ENCODE assay signal across 8 mouse cellular contexts in the genomic region with DNA sequence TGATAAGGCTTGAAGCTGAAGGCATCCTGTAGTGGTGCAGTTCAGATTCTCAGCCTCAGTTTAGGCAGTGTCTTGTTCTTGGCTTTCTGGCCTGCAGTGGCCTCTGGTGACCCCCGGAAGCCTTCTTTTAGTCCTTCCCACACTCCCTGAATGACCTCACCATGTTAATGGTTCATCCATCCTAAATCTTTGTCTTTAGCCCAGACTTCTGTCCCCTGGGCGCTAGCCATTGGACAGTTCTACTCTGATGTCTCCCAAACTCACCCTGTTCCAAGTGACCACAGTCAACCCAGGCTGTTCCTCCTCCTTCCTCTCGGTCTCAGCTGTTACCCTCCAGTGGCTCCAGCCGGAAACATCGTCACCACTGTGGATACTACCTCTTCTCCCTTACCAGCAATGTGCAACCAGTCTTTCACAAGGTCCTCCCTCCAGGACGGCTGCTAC. TPM values are rescaled to one million over a fixed set of nuclear protein-coding genes. Genes with fewer than 3 reads are reported as not detected.
DNase-seq lines count a peak whose midpoint lies in the region; ATAC-seq and TF ChIP-seq lines count a peak whose summit lies in the region.

No protein-coding gene starts in this region.

- no peak for ATAC-seq in embryonic facial prominence, embryonic 12.5 days (ENCODE audit: insufficient number of reproducible peaks, insufficient read depth, low FRiP score, low TSS enrichment)
- peak; percentile 23 for ATAC-seq in heart, embryonic 15.5 days (replicated peaks; ENCODE audit: insufficient number of reproducible peaks, insufficient read depth, low FRiP score, low read depth)
- ATAC-seq in megakaryocyte-erythroid progenitor cell, adult 5-6 weeks (replicated peaks; ENCODE audit: low FRiP score, low TSS enrichment, poor library complexity, severe bottlenecking) = peak; percentile 3; the same call in 1 of the 2 replicates

- TF ChIP-seq CTCF in cerebellum, adult 2 months (IDR thresholded peaks at IDR 0.05; ENCODE audit: borderline replicate concordance, insufficient read depth, low read depth, low read length) = no peak

- H3K36me3 ChIP-seq in embryonic facial prominence, embryonic 12.5 days = peaks cover 58% of the 10 kb centered on the region
- H3K36me3 ChIP-seq in heart, embryonic 15.5 days = peaks cover 70% of the 10 kb centered on the region

- peak overlapping the region; percentile 44 for H3K4me2 ChIP-seq in embryonic facial prominence, embryonic 12.5 days (replicated peaks)
- H3K4me2 ChIP-seq in heart, embryonic 15.5 days = peak overlapping the region; percentile 65

- H3K9me3 ChIP-seq in embryonic facial prominence, embryonic 12.5 days = no peaks in the 10 kb centered on the region
- H3K9me3 ChIP-seq in heart, embryonic 15.5 days (replicated peaks) = no peaks in the 10 kb centered on the region

- TF ChIP-seq POLR2A in cerebellum, adult 2 months (IDR thresholded peaks at IDR 0.05; ENCODE audit: borderline replicate concordance, insufficient read depth, low read length) = no peak

- peaks cover 14% of the 10 kb centered on the region for H3K4me1 ChIP-seq in embryonic facial prominence, embryonic 12.5 days
- H3K4me1 ChIP-seq in heart, embryonic 15.5 days (replicated peaks) = peaks cover 27% of the 10 kb centered on the region
- peaks cover 6% of the 10 kb centered on the region for H3K4me1 ChIP-seq in cerebellum, adult 2 months (ENCODE audit: control insufficient read depth, insufficient read depth, low read length)

- 76% methylated on average over 6 of the region's 6 CpGs for WGBS in embryonic facial prominence, embryonic 12.5 days
- 52% methylated on average over 6 of the region's 6 CpGs for WGBS in heart, embryonic 15.5 days
- WGBS in cerebellum, adult 2 months = 71% methylated on average over 6 of the region's 6 CpGs

- H3K9ac ChIP-seq in embryonic facial prominence, embryonic 12.5 days = peak overlapping the region; percentile 37; the same call in 1 of the 2 replicates
- peak overlapping the region; percentile 46 for H3K9ac ChIP-seq in heart, embryonic 15.5 days

- H3K4me3 ChIP-seq in embryonic facial prominence, embryonic 12.5 days = peak overlapping the region; percentile 17
- peak overlapping the region; percentile 41 for H3K4me3 ChIP-seq in heart, embryonic 15.5 days
- no peak overlapping the region for H3K4me3 ChIP-seq in cerebellum, adult 2 months (replicated peaks; ENCODE audit: insufficient read depth, low read depth, low read length)

- peaks cover 7% of the 10 kb centered on the region for H3K27me3 ChIP-seq in embryonic facial prominence, embryonic 12.5 days
- peaks cover 5% of the 10 kb centered on the region; the same call in 1 of the 2 replicates for H3K27me3 ChIP-seq in heart, embryonic 15.5 days
- no peaks in the 10 kb centered on the region for H3K27me3 ChIP-seq in cerebellum, adult 2 months (ENCODE audit: control insufficient read depth, insufficient read depth, low read length)

- DNase-seq in 416B (ENCODE audit: low read depth) = peak; percentile 62
- peak; percentile 64 for DNase-seq in kidney, postnatal 14 days
- DNase-seq in cerebellum, postnatal 25 days = no peak
- DNase-seq in cerebellum, adult 2 months = no peak
- DNase-seq in c-Kit-positive CD71-positive TER-119-positive erythroid progenitor cells, embryonic 14.5 days (ENCODE audit: low spot score) = no peak

- no peak overlapping the region; the same call in 1 of the 2 replicates for H3K27ac ChIP-seq in embryonic facial prominence, embryonic 12.5 days
- peak overlapping the region; percentile 86 for H3K27ac ChIP-seq in heart, embryonic 15.5 days
- H3K27ac ChIP-seq in cerebellum, adult 2 months (ENCODE audit: insufficient read depth, low read length) = no peak overlapping the region

RNA-seq across cellular contexts. Expression of a gene that starts 12.0 kb away (rescaled TPM):
- 46.5 and 49.3 TPM in 2 replicates for polyA plus RNA-seq in embryonic facial prominence, embryonic 12.5 days (2016; fragmentation: Nextera tagmentation; extraction: Ambion mirVana)
- polyA plus RNA-seq in heart, embryonic 15.5 days (2015; fragmentation: Nextera tagmentation; extraction: Ambion mirVana) = 33.2 and 46.7 TPM in 2 replicates
- 64.8 and 66.0 TPM in 2 replicates for total RNA-seq in megakaryocyte-erythroid progenitor cell, adult 5-6 weeks (2014; fragmentation: Nextera tagmentation)
- 36.1 and 49.7 TPM in 2 replicates for total RNA-seq in megakaryocyte-erythroid progenitor cell, adult 5-6 weeks (2017)
- 39.0 and 40.3 TPM in 2 replicates for polyA plus RNA-seq in cerebellum, adult 2 months (2012; rRNA removed)

RNA-seq across cellular contexts. Expression of a gene that starts 14.2 kb away (rescaled TPM):
- 27.0 and 28.7 TPM in 2 replicates for polyA plus RNA-seq in embryonic facial prominence, embryonic 12.5 days (2016; fragmentation: Nextera tagmentation; extraction: Ambion mirVana)
- polyA plus RNA-seq in heart, embryonic 15.5 days (2015; fragmentation: Nextera tagmentation; extraction: Ambion mirVana) = 20.6 and 33.5 TPM in 2 replicates
- total RNA-seq in megakaryocyte-erythroid progenitor cell, adult 5-6 weeks (2014; fragmentation: Nextera tagmentation) = 44.7 and 51.2 TPM in 2 replicates
- total RNA-seq in megakaryocyte-erythroid progenitor cell, adult 5-6 weeks (2017) = 16.4 and 16.5 TPM in 2 replicates
- 12.4 and 14.8 TPM in 2 replicates for polyA plus RNA-seq in cerebellum, adult 2 months (2012; rRNA removed)

RNA-seq across cellular contexts. Expression of a gene that starts 39.2 kb away (rescaled TPM):
- 24.7 and 26.0 TPM in 2 replicates for polyA plus RNA-seq in embryonic facial prominence, embryonic 12.5 days (2016; fragmentation: Nextera tagmentation; extraction: Ambion mirVana)
- 23.7 and 29.6 TPM in 2 replicates for polyA plus RNA-seq in heart, embryonic 15.5 days (2015; fragmentation: Nextera tagmentation; extraction: Ambion mirVana)
- 17.8 and 18.3 TPM in 2 replicates for total RNA-seq in megakaryocyte-erythroid progenitor cell, adult 5-6 weeks (2014; fragmentation: Nextera tagmentation)
- 10.9 and 15.8 TPM in 2 replicates for total RNA-seq in megakaryocyte-erythroid progenitor cell, adult 5-6 weeks (2017)
- polyA plus RNA-seq in cerebellum, adult 2 months (2012; rRNA removed) = 28.6 and 29.7 TPM in 2 replicates

RNA-seq across cellular contexts. Expression of a gene that starts 39.3 kb away (rescaled TPM):
- 61.3 and 63.7 TPM in 2 replicates for polyA plus RNA-seq in embryonic facial prominence, embryonic 12.5 days (2016; fragmentation: Nextera tagmentation; extraction: Ambion mirVana)
- polyA plus RNA-seq in heart, embryonic 15.5 days (2015; fragmentation: Nextera tagmentation; extraction: Ambion mirVana) = 29.6 and 35.3 TPM in 2 replicates
- 46.2 and 55.6 TPM in 2 replicates for total RNA-seq in megakaryocyte-erythroid progenitor cell, adult 5-6 weeks (2014; fragmentation: Nextera tagmentation)
- 60.7 and 86.1 TPM in 2 replicates for total RNA-seq in megakaryocyte-erythroid progenitor cell, adult 5-6 weeks (2017)
- 139 and 143 TPM in 2 replicates for polyA plus RNA-seq in cerebellum, adult 2 months (2012; rRNA removed)

RNA-seq across cellular contexts. Expression of a gene that starts 39.4 kb away (rescaled TPM):
- polyA plus RNA-seq in embryonic facial prominence, embryonic 12.5 days (2016; fragmentation: Nextera tagmentation; extraction: Ambion mirVana) = 33.1 and 37.9 TPM in 2 replicates
- 8.9 and 14.2 TPM in 2 replicates for polyA plus RNA-seq in heart, embryonic 15.5 days (2015; fragmentation: Nextera tagmentation; extraction: Ambion mirVana)
- total RNA-seq in megakaryocyte-erythroid progenitor cell, adult 5-6 weeks (2014; fragmentation: Nextera tagmentation) = 55.8 and 72.0 TPM in 2 replicates
- 8.2 and 14.4 TPM in 2 replicates for total RNA-seq in megakaryocyte-erythroid progenitor cell, adult 5-6 weeks (2017)
- 65.0 and 65.1 TPM in 2 replicates for polyA plus RNA-seq in cerebellum, adult 2 months (2012; rRNA removed)

Comparison
In these comparisons a context has a peak if more than half of its experiments do, and no peak if none do; other contexts are left out.
1. DNase-seq: peak in 416B (single experiment) and kidney, postnatal 14 days (single experiment); none in cerebellum, postnatal 25 days (0 of 2), cerebellum, adult 2 months (0 of 2) and c-Kit-positive CD71-positive TER-119-positive erythroid progenitor cells, embryonic 14.5 days (single experiment).